Mouse (Mus musculus): ENCODE data around the gene 4930579G24Rik.

GRCm38 (mm10) chr3:79589671-79590070 is 39.2 kb upstream of the 4930579G24Rik start:
- TF ChIP-seq CTCF (IDR thresholded peaks at IDR 0.05; ENCODE audit: low read depth) (no peak), EP300 (optimal IDR thresholded peaks at IDR 0.05) (no peak)

Data from stomach, postnatal 0 days (tissue).